Mouse (Mus musculus) olfactory bulb, adult 2 months (tissue): Measurements from ENCODE around the gene Nos1ap.

Experiments used
- CTCF ChIP-seq: fragments of 200-500 bp; IDR thresholded peaks from 2 replicates; pipeline ENCODE4 v1.5.1; 2012; ENCODE audit warnings: low read depth, mild to moderate bottlenecking, low read length, moderate library complexity; ENCODE audit not compliant: insufficient read depth
- POLR2A ChIP-seq: fragments of 200-500 bp; IDR thresholded peaks from 2 replicates; pipeline ENCODE4 v1.6.1; 2012; ENCODE audit warnings: mild to moderate bottlenecking, low read depth, low read length, moderate library complexity; ENCODE audit not compliant: insufficient read depth

GRCm38 (mm10) chr1:170510595-170511240 is 78.9 kb downstream of the Nos1ap start:
- TF ChIP-seq POLR2A (no peak), CTCF (no peak)
